Mouse (Mus musculus) heart, postnatal 10 days (tissue): Measurements from ENCODE around the gene BC051019. TPM values are rescaled to one million over a fixed set of nuclear protein-coding genes. Genes with fewer than 3 reads are reported as not detected.
A peak's percentile ranks its signal among the peaks of the same experiment; 100 is the strongest.

Experiments used
- DNase-seq, 2 experiments: peaks; one replicate each; pipeline ENCODE4 v3.0.0; 2021
- intact Hi-C: fragments of 180-260 bp; cut with DNase I; formaldehyde crosslinking; loops from one replicate; pipeline ENCODE4 v1.15.1; 2025
- total RNA-seq, 2 experiments: library from RNA; stranded (reverse); gene quantifications; 2 replicates each; pipeline ENCODE4 v1.2.3; 2021

The BC051019 gene
- not detected for total RNA-seq

GRCm38 (mm10) chr7:109723697-109724096 is at the start of gene BC051019:
Gene BC051019, minus strand, starts transcription at chr7:109723850.
- intact Hi-C loops, result no loop called here
- no peak for DNase-seq

- no peak for DNase-seq
- intact Hi-C loops, result no loop called here
These were observed 48.6 kb upstream of the BC051019 start for GRCm38 (mm10) chr7:109772251-109772650.

- intact Hi-C loops, result no loop called here
- no peak for DNase-seq
These were observed 45.2 kb upstream of the BC051019 start for GRCm38 (mm10) chr7:109768699-109769383.

GRCm38 (mm10) chr7:109767575-109768350 is 44.1 kb upstream of the BC051019 start:
- no peak for DNase-seq
- intact Hi-C loops, result no loop called here

GRCm38 (mm10) chr7:109764009-109764408 is 40.4 kb upstream of the BC051019 start:
- intact Hi-C loops, result no loop called here
- DNase-seq, result no peak

- no peak for DNase-seq
- intact Hi-C loops, result no loop called here
These were observed 32.6 kb upstream of the BC051019 start for GRCm38 (mm10) chr7:109756291-109756690.

GRCm38 (mm10) chr7:109754034-109754433 is 30.4 kb upstream of the BC051019 start:
- DNase-seq, result no peak
- intact Hi-C loops, result no loop called here

GRCm38 (mm10) chr7:109752008-109752925 is 28.6 kb upstream of the BC051019 start, which contains the start of gene Tmem9b:
Gene Tmem9b, minus strand, starts transcription at chr7:109752875.
- intact Hi-C loops, result no loop called here
- DNase-seq, result peak; percentile 88

- intact Hi-C loops, result no loop called here
- peak in 1 of 2 experiments; percentile 22 for DNase-seq
These were observed 27.9 kb upstream of the BC051019 start for GRCm38 (mm10) chr7:109751427-109752007.

GRCm38 (mm10) chr7:109747747-109748146 is 24.1 kb upstream of the BC051019 start:
- intact Hi-C loops, result no loop called here
- DNase-seq, result no peak

GRCm38 (mm10) chr7:109741703-109742102 is 18.1 kb upstream of the BC051019 start:
- intact Hi-C loops, result no loop called here

GRCm38 (mm10) chr7:109741060-109741459 is 17.4 kb upstream of the BC051019 start:
- DNase-seq, result no peak
- intact Hi-C loops, result no loop called here

More at GRCm38 (mm10) chr7:109741703-109742102, 18.1 kb upstream of the BC051019 start:
- no peak for DNase-seq

GRCm38 (mm10) chr7:109739822-109740370 is 16.2 kb upstream of the BC051019 start:
- intact Hi-C loops, result no loop called here
- DNase-seq, result no peak

GRCm38 (mm10) chr7:109734806-109735205 is 11.2 kb upstream of the BC051019 start:
- DNase-seq, result no peak
- intact Hi-C loops, result no loop called here

GRCm38 (mm10) chr7:109731626-109732025 is 8.0 kb upstream of the BC051019 start, which contains the start of gene Ascl3:
Gene Ascl3, minus strand, starts transcription at chr7:109731726.
- intact Hi-C loops, result no loop called here
- DNase-seq, result no peak

- intact Hi-C loops, result no loop called here
- DNase-seq, result no peak
These were observed 536 bp downstream of the BC051019 start for GRCm38 (mm10) chr7:109723114-109723513.

GRCm38 (mm10) chr7:109722618-109723017 is 1.0 kb downstream of the BC051019 start:
- no peak for DNase-seq
- intact Hi-C loops, result no loop called here

GRCm38 (mm10) chr7:109719286-109719685 is 4.4 kb downstream of the BC051019 start:
- DNase-seq, result peak; percentile 52 to 65
- intact Hi-C loops, result loop anchor here (2.0 kb wide), 1 partner anchor 190 kb away; no protein-coding TSS in a partner anchor

GRCm38 (mm10) chr7:109713434-109713982 is 10.1 kb downstream of the BC051019 start:
- intact Hi-C loops, result no loop called here
- DNase-seq, result no peak

- no peak for DNase-seq
- intact Hi-C loops, result no loop called here
These were observed 11.5 kb downstream of the BC051019 start for GRCm38 (mm10) chr7:109712198-109712597.
